Mouse (Mus musculus) MEL (cell line): ENCODE results near the gene Mrps23. TPM values are rescaled to one million over a fixed set of nuclear protein-coding genes. Genes with fewer than 3 reads are reported as not detected.

Source experiments
- DNase-seq: peaks from one replicate; pipeline ENCODE4 v3.0.0; 2011; ENCODE audit warnings: low read depth, low spot score
- H3K27ac ChIP-seq: 2 replicates; pipeline ENCODE4 v1.5.1; 2012; ENCODE audit warnings: low read depth, mild to moderate bottlenecking, control low read depth, low read length, moderate library complexity; ENCODE audit not compliant: control insufficient read depth
- H3K27me3 ChIP-seq, 2 experiments: fragments of 150-350 bp in 1 of 2; sonication (generic) in 1 of 2; 2 replicates each; pipeline ENCODE4 v1.6.1; 2012; ENCODE audit warnings: low read length in 2 of 2, mild to moderate bottlenecking in 2 of 2, improper control_type of control experiment in 1 of 2, moderate library complexity in 1 of 2; ENCODE audit not compliant: insufficient read depth in 2 of 2, control insufficient read depth in 1 of 2
- H3K36me3 ChIP-seq, 2 experiments: 2 replicates each; pipeline ENCODE4 v1.6.1; 2012 to 2014; ENCODE audit warnings: low read length in 2 of 2, improper control_type of control experiment in 1 of 2, inconsistent platforms in 1 of 2, mild to moderate bottlenecking in 1 of 2; ENCODE audit not compliant: insufficient read depth in 2 of 2, control insufficient read depth in 1 of 2
- H3K4me1 ChIP-seq, 2 experiments: fragments of 150-350 bp in 1 of 2; sonication (generic) in 1 of 2; 2 replicates each; pipeline ENCODE4 v1.6.1; 2012; ENCODE audit warnings: low read length in 2 of 2, improper control_type of control experiment in 1 of 2, mild to moderate bottlenecking in 1 of 2; ENCODE audit not compliant: insufficient read depth in 2 of 2, control insufficient read depth in 1 of 2
- H3K4me3 ChIP-seq, 2 experiments: fragments of 150-350 bp in 1 of 2; sonication (generic) in 1 of 2; 2 replicates each; pipeline ENCODE4 v1.5.1; 2012; ENCODE audit warnings: low read depth in 2 of 2, low read length in 2 of 2, mild to moderate bottlenecking in 2 of 2, moderate library complexity in 2 of 2, control low read depth in 1 of 2, improper control_type of control experiment in 1 of 2; ENCODE audit not compliant: control insufficient read depth in 1 of 2, insufficient read depth in 1 of 2
- H3K79me2 ChIP-seq: 2 replicates; pipeline ENCODE4 v1.6.1; 2012; ENCODE audit warnings: mild to moderate bottlenecking, low read length, moderate library complexity; ENCODE audit not compliant: control insufficient read depth, poor library complexity, insufficient read depth
- H3K9ac ChIP-seq: 2 replicates; pipeline ENCODE4 v1.6.1; 2012; ENCODE audit warnings: low read depth, mild to moderate bottlenecking, control low read depth, low read length, moderate library complexity; ENCODE audit not compliant: control insufficient read depth, poor library complexity, severe bottlenecking
- H3K9me3 ChIP-seq: fragments of 150-350 bp; sonication (generic); replicated peaks from 2 replicates; pipeline ENCODE4 v1.6.1; 2012; ENCODE audit warnings: mild to moderate bottlenecking, low read length, improper control_type of control experiment, moderate library complexity; ENCODE audit not compliant: insufficient read depth
- BHLHE40 ChIP-seq: IDR thresholded peaks from 2 replicates; pipeline ENCODE4 v1.6.1; 2012; ENCODE audit warnings: low read depth, mild to moderate bottlenecking, inconsistent platforms, low read length, improper control_type of control experiment, borderline replicate concordance
- CTCF ChIP-seq, 3 experiments: IDR thresholded peaks in 2 of 3; conservative IDR thresholded peaks in 1 of 3; 2 replicates each; pipeline ENCODE4 v1.5.1; 2011 to 2012; ENCODE audit warnings: low read length in 3 of 3, low read depth in 2 of 3, mild to moderate bottlenecking in 2 of 3, improper control_type of control experiment in 1 of 3, inconsistent platforms in 1 of 3, mixed read lengths in 1 of 3, moderate library complexity in 1 of 3; ENCODE audit not compliant: control insufficient read depth in 1 of 3, insufficient read depth in 1 of 3, poor library complexity in 1 of 3, severe bottlenecking in 1 of 3
- ELF1 ChIP-seq: IDR thresholded peaks from 2 replicates; pipeline ENCODE4 v1.6.1; 2014; ENCODE audit warnings: low read depth, mild to moderate bottlenecking, inconsistent platforms, low read length, improper control_type of control experiment, moderate library complexity
- GATA1 ChIP-seq: IDR thresholded peaks from 2 replicates; pipeline ENCODE4 v1.6.1; 2011; ENCODE audit warnings: low read depth, low read length, improper control_type of control experiment
- JUND ChIP-seq: IDR thresholded peaks from 2 replicates; pipeline ENCODE4 v1.6.1; 2011; ENCODE audit warnings: low read depth, mild to moderate bottlenecking, improper control_type of control experiment, low read length
- MAFK ChIP-seq: IDR thresholded peaks from 2 replicates; pipeline ENCODE4 v1.6.1; 2011; ENCODE audit warnings: low read depth, mild to moderate bottlenecking, low read length, improper control_type of control experiment, borderline replicate concordance
- MXI1 ChIP-seq: IDR thresholded peaks from 2 replicates; pipeline ENCODE4 v1.6.1; 2011; ENCODE audit warnings: mild to moderate bottlenecking, low read depth, low read length, improper control_type of control experiment
- NELFE ChIP-seq: IDR thresholded peaks from 2 replicates; pipeline ENCODE4 v1.6.1; 2011; ENCODE audit warnings: low read depth, low read length, improper control_type of control experiment
- POLR2A ChIP-seq, 2 experiments: IDR thresholded peaks; 2 replicates each; pipeline ENCODE4 v1.6.1; 2011 to 2012; ENCODE audit warnings: low read length in 2 of 2, mild to moderate bottlenecking in 2 of 2, control low read depth in 1 of 2, improper control_type of control experiment in 1 of 2, low read depth in 1 of 2, moderate library complexity in 1 of 2; ENCODE audit not compliant: control insufficient read depth in 1 of 2, insufficient read depth in 1 of 2, poor library complexity in 1 of 2
- POLR2AphosphoS5 ChIP-seq: IDR thresholded peaks from 2 replicates; pipeline ENCODE4 v1.6.1; 2012; ENCODE audit warnings: low read depth, borderline replicate concordance, mild to moderate bottlenecking, inconsistent platforms, low read length, moderate library complexity, mixed read lengths
- RCOR1 ChIP-seq: IDR thresholded peaks from 2 replicates; pipeline ENCODE4 v1.6.1; 2012; ENCODE audit warnings: low read depth, mild to moderate bottlenecking, inconsistent platforms, low read length, improper control_type of control experiment
- TBP ChIP-seq: IDR thresholded peaks from 2 replicates; pipeline ENCODE4 v1.8.0; 2011; ENCODE audit warnings: low read depth, low read length, improper control_type of control experiment
- TCF12 ChIP-seq: IDR thresholded peaks from 2 replicates; pipeline ENCODE4 v1.6.1; 2014; ENCODE audit warnings: low read depth, mild to moderate bottlenecking, inconsistent platforms, low read length, improper control_type of control experiment, moderate library complexity
- ZC3H11A ChIP-seq: IDR thresholded peaks from 2 replicates; pipeline ENCODE4 v1.6.1; 2012; ENCODE audit warnings: low read depth, mild to moderate bottlenecking, inconsistent platforms, low read length, improper control_type of control experiment
- ZKSCAN1 ChIP-seq: IDR thresholded peaks from 2 replicates; pipeline ENCODE4 v1.6.1; 2012; ENCODE audit warnings: low read depth, mild to moderate bottlenecking, inconsistent platforms, low read length, improper control_type of control experiment, moderate library complexity
- ZMIZ1 ChIP-seq: IDR thresholded peaks from 2 replicates; pipeline ENCODE4 v1.6.1; 2012; ENCODE audit warnings: low read depth, mild to moderate bottlenecking, inconsistent platforms, low read length, improper control_type of control experiment, moderate library complexity
- ZNF384 ChIP-seq: IDR thresholded peaks from 2 replicates; pipeline ENCODE4 v1.6.1; 2012; ENCODE audit warnings: low read depth, mild to moderate bottlenecking, inconsistent platforms, low read length, improper control_type of control experiment
- polyA plus RNA-seq, 2 experiments: library from polyadenylated mRNA; stranded (reverse) in 1 of 2; unstranded in 1 of 2; fragments of >175 nt in 1 of 2; fragments of >200 nt in 1 of 2; gene quantifications; 2 replicates each; pipeline versions ENCODE4 v1.2.1 to v1.2.4; 2012; ENCODE audit warnings: low replicate concordance in 2 of 2, low read depth in 1 of 2; ENCODE audit not compliant: insufficient read length in 2 of 2, insufficient read depth in 1 of 2, missing spikeins in 1 of 2
- total RNA-seq: library from RNA; depleted of rRNA; stranded (reverse); fragments of 300-350 nt; gene quantifications from 2 replicates; pipeline ENCODE4 v1.2.3, GENCODE M21; 2012

Gene Mrps23
- total and polyA plus RNA-seq, 3 experiments, result 190 to 381 TPM; not detected in 1

- TF ChIP-seq GATA1 (peak; percentile 74), CTCF (IDR thresholded peaks at IDR 0.05 in 2 of 3, conservative IDR thresholded peaks at IDR 0.05 in 1 of 3; ENCODE audit: control insufficient read depth in 1 of 3, insufficient read depth in 1 of 3, low read depth in 2 of 3, low read length in 3 of 3, poor library complexity in 1 of 3, severe bottlenecking in 1 of 3) (no peak), ZNF384 (no peak), POLR2AphosphoS5 (no peak), TCF12 (peak; percentile 82), ELF1 (no peak), MXI1 (0 out of 2 replicates have a peak, but pooled peaks have one; percentile 46), POLR2A (IDR thresholded peaks at IDR 0.05; ENCODE audit: control insufficient read depth in 1 of 2, insufficient read depth in 1 of 2, low read depth in 1 of 2, low read length in 2 of 2, poor library complexity in 1 of 2) (no peak), NELFE (no peak), TBP (no peak), ZMIZ1 (no peak), BHLHE40 (0 out of 2 replicates have a peak, but pooled peaks have one; percentile 44)
These were observed 29.6 kb downstream of the Mrps23 start (continued) for GRCm38 (mm10) chr11:88233528-88234427.

- H3K9me3 ChIP-seq, result no peaks in the 10 kb centered on the region
- H3K4me1 ChIP-seq, result peaks cover 9 to 31% of the 10 kb centered on the region in 2 experiments; a peak in 3 of 4 replicates
- H3K36me3 ChIP-seq, result peaks cover 0 to 22% of the 10 kb centered on the region in 2 experiments; a peak in 2 of 4 replicates
- no peaks in the 10 kb centered on the region for H3K79me2 ChIP-seq
- no peaks in the 10 kb centered on the region; a peak in 1 of 4 replicates for H3K27me3 ChIP-seq
- H3K4me3 ChIP-seq, result peak overlapping the region; percentile 35 to 46; a peak in 3 of 4 replicates
- peak; percentile 26 for DNase-seq
- peak overlapping the region; percentile 56; the same call in 1 of the 2 replicates for H3K9ac ChIP-seq
- peak overlapping the region; percentile 53; the same call in 1 of the 2 replicates for H3K27ac ChIP-seq
- no peak for TF ChIP-seq RCOR1
- TF ChIP-seq MAFK, result no peak
- TF ChIP-seq ZKSCAN1, result no peak
- TF ChIP-seq JUND, result no peak
- TF ChIP-seq ZC3H11A, result no peak
These were observed 30.6 kb downstream of the Mrps23 start for GRCm38 (mm10) chr11:88234789-88235188.
